Mouse (Mus musculus): ENCODE results near the gene Atxn7l2. TPM values are rescaled to one million over a fixed set of nuclear protein-coding genes. Genes with fewer than 3 reads are reported as not detected.

The Atxn7l2 gene
- polyA plus RNA-seq, 1 experiment: 10.1 TPM

- no peaks in the 10 kb centered on the region for H3K4me1 ChIP-seq (ENCODE audit: control insufficient read depth, insufficient read depth, low read length)
- TF ChIP-seq POLR2A (IDR thresholded peaks at IDR 0.05; ENCODE audit: borderline replicate concordance, control insufficient read depth, low read depth, low read length) (no peak), CTCF (IDR thresholded peaks at IDR 0.05; ENCODE audit: control insufficient read depth, insufficient read depth, low read length) (no peak)
- no peak overlapping the region for H3K4me3 ChIP-seq (replicated peaks; ENCODE audit: control insufficient read depth, low read depth, low read length)
- WGBS: 70% methylated on average over 14 of the region's 14 CpGs
- no peak overlapping the region for H3K27ac ChIP-seq (ENCODE audit: control insufficient read depth, insufficient read depth, low read depth, low read length, poor library complexity)
These were observed 35.8 kb downstream of the Atxn7l2 start for GRCm38 (mm10) chr3:108174672-108175531.

DNA sequence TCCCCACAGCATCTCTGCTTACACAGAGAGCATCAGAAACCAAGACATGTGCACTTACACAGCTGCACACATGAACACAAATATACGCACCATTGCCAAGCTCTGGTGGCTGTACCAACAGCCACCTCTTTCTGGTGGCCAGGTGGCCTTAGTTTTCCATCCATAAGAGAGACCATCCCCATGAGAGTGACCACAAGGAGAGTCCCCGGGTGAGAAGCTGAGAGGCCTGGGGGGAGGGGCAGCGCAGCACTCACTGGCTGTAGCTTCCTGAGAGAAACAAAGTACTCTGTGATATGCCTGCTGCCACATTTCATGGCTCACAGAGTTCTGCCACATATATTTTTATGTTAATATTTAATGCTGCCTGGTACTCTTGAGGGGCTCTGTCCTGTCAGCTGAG, 41.5 kb downstream of the Atxn7l2 start:
- H3K4me1 ChIP-seq (ENCODE audit: control insufficient read depth, insufficient read depth, low read length): no peaks in the 10 kb centered on the region
- no peak for TF ChIP-seq POLR2A (IDR thresholded peaks at IDR 0.05; ENCODE audit: borderline replicate concordance, control insufficient read depth, low read depth, low read length)
- no peak for TF ChIP-seq CTCF (IDR thresholded peaks at IDR 0.05; ENCODE audit: control insufficient read depth, insufficient read depth, low read length)
- no peak overlapping the region for H3K27ac ChIP-seq (ENCODE audit: control insufficient read depth, insufficient read depth, low read depth, low read length, poor library complexity)
- WGBS: 64% methylated on average over 3 of the region's 3 CpGs
- H3K4me3 ChIP-seq (replicated peaks; ENCODE audit: control insufficient read depth, low read depth, low read length): no peak overlapping the region

- Histone ChIP-seq H3K4me1 (ENCODE audit: control insufficient read depth, insufficient read depth, low read length) (no peaks in the 10 kb centered on the region), H3K27ac (ENCODE audit: control insufficient read depth, insufficient read depth, low read depth, low read length, poor library complexity) (peak overlapping the region; percentile 44), H3K4me3 (replicated peaks; ENCODE audit: control insufficient read depth, low read depth, low read length) (no peak overlapping the region)
- 63% methylated on average over 14 of the region's 14 CpGs for WGBS
- TF ChIP-seq POLR2A (IDR thresholded peaks at IDR 0.05; ENCODE audit: borderline replicate concordance, control insufficient read depth, low read depth, low read length): no peak
These were observed 43.2 kb downstream of the Atxn7l2 start for GRCm38 (mm10) chr3:108167499-108167898.

GRCm38 (mm10) chr3:108166486-108167211, 44.1 kb downstream of the Atxn7l2 start:
- no peaks in the 10 kb centered on the region for H3K4me1 ChIP-seq (ENCODE audit: control insufficient read depth, insufficient read depth, low read length)
- H3K27ac ChIP-seq (ENCODE audit: control insufficient read depth, insufficient read depth, low read depth, low read length, poor library complexity): peak overlapping the region; percentile 57
- WGBS: 43% methylated on average over 11 of the region's 11 CpGs
- no peak for TF ChIP-seq POLR2A (IDR thresholded peaks at IDR 0.05; ENCODE audit: borderline replicate concordance, control insufficient read depth, low read depth, low read length)
- TF ChIP-seq CTCF (IDR thresholded peaks at IDR 0.05; ENCODE audit: control insufficient read depth, insufficient read depth, low read length): 0 out of 2 replicates have a peak, but pooled peaks have one; percentile 15
- H3K4me3 ChIP-seq (replicated peaks; ENCODE audit: control insufficient read depth, low read depth, low read length): no peak overlapping the region

DNA sequence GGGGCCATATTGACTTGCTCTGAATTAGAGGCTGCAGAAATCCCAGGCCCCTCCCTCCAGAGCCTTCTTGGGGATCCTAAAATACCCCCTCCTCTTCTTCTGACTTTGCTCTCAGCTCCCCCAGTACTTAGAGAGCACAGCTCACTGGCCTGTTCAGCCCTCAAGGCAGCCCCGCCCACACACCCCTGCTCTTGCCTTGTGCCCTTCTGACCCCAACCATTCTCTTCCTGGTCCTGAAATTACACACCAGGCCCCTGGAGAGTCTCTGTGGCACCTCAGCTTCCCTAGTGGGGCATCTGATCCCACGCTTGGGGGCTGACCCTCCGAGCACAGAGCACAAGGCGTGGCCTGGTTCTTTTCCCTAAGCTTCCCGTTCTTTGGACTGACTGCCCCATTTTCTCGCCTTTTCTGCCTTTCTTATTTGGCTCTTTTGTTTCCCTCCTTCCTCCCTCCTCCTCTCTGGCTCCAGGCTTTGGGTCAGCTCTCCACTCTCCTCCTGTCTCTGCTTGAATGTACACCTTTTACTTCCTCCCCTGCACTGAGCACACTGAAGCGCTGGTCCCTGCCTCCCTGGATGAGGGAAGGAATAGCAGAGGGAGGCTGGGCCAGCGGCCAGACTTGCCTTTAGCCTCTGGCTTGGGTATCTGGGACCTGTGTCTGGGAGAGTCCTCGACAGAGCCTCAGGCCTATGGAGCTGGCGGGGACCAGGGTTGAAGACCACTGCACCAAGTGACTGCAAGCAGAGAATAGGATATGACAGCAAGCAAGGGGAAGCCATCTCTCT, 45.0 kb downstream of the Atxn7l2 start:
- Histone ChIP-seq H3K4me1 (ENCODE audit: control insufficient read depth, insufficient read depth, low read length) (no peaks in the 10 kb centered on the region), H3K27ac (ENCODE audit: control insufficient read depth, insufficient read depth, low read depth, low read length, poor library complexity) (no peak overlapping the region), H3K4me3 (replicated peaks; ENCODE audit: control insufficient read depth, low read depth, low read length) (no peak overlapping the region)
- 70% methylated on average over 10 of the region's 10 CpGs for WGBS
- TF ChIP-seq CTCF (IDR thresholded peaks at IDR 0.05; ENCODE audit: control insufficient read depth, insufficient read depth, low read length) (no peak), POLR2A (IDR thresholded peaks at IDR 0.05; ENCODE audit: borderline replicate concordance, control insufficient read depth, low read depth, low read length) (no peak)

DNA sequence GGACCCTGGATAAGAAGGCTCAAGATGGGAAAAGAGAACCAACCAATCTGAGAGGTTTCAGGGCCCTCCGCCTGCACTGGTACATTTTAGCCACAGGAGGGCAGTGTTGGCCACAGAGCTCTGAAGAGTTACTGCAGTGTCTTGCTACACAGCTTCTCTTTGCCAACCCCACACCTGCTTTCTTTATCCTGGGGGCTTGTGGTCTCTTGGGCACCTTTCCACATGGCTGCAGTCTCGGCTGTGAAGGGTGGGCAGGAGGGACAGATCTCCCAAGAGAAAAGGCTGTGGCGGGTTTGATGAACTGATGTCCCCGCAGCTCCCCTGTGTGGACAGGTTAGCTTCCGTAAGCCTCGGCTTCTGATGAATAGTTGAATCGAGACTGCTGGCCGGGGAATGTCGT, 45.9 kb downstream of the Atxn7l2 start:
- Histone ChIP-seq H3K27ac (ENCODE audit: control insufficient read depth, insufficient read depth, low read depth, low read length, poor library complexity) (no peak overlapping the region), H3K4me1 (ENCODE audit: control insufficient read depth, insufficient read depth, low read length) (no peaks in the 10 kb centered on the region), H3K4me3 (replicated peaks; ENCODE audit: control insufficient read depth, low read depth, low read length) (no peak overlapping the region)
- WGBS: 23% methylated on average over 9 of the region's 9 CpGs
- TF ChIP-seq CTCF (IDR thresholded peaks at IDR 0.05; ENCODE audit: control insufficient read depth, insufficient read depth, low read length): peak; percentile 97
- TF ChIP-seq POLR2A (IDR thresholded peaks at IDR 0.05; ENCODE audit: borderline replicate concordance, control insufficient read depth, low read depth, low read length): no peak

GRCm38 (mm10) chr3:108164091-108164490, 46.6 kb downstream of the Atxn7l2 start:
- WGBS: 62% methylated on average over 5 of the region's 5 CpGs
- TF ChIP-seq CTCF (IDR thresholded peaks at IDR 0.05; ENCODE audit: control insufficient read depth, insufficient read depth, low read length) (no peak), POLR2A (IDR thresholded peaks at IDR 0.05; ENCODE audit: borderline replicate concordance, control insufficient read depth, low read depth, low read length) (no peak)
- no peaks in the 10 kb centered on the region for H3K4me1 ChIP-seq (ENCODE audit: control insufficient read depth, insufficient read depth, low read length)
- H3K27ac ChIP-seq (ENCODE audit: control insufficient read depth, insufficient read depth, low read depth, low read length, poor library complexity): no peak overlapping the region
- no peak overlapping the region for H3K4me3 ChIP-seq (replicated peaks; ENCODE audit: control insufficient read depth, low read depth, low read length)

Measured in bone marrow, adult 2 months (tissue).